Mouse (Mus musculus): ENCODE measurements around the gene Rnf31.

DNA sequence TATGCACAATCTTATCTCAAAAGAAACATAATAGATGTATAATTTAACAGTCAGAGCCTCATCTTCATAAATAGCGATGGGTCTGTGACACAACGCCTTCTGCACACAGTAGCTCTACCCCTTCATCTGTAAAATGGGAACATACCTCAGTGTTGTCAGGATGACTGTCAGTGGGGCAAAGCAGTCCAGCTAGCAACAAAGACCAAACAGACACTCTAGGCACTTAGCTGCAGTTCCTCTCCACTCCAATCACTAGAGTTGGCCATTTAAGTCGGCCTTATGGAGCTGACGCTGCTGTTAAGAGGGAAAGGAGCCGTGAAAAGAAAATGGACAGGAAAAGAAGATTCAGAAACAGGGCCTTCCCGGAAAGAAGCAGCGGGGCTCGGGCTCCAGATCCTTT, 39.7 kb upstream of the Rnf31 start:
- no peak for TF ChIP-seq SRF (IDR thresholded peaks at IDR 0.05; ENCODE audit: control insufficient read depth, insufficient read length, low read depth)
- TF ChIP-seq POLR2A (IDR thresholded peaks at IDR 0.05; ENCODE audit: insufficient read length, low read depth): no peak
- TF ChIP-seq MYOD1 (IDR thresholded peaks at IDR 0.05; ENCODE audit: control insufficient read depth in 1 of 3, insufficient read length in 2 of 3, low read depth in 2 of 3): no peak
- TF ChIP-seq POLR2AphosphoS2 (IDR thresholded peaks at IDR 0.05; ENCODE audit: insufficient read length, low read depth): peak; percentile 94
- no peak for TF ChIP-seq REST (IDR thresholded peaks at IDR 0.05; ENCODE audit: insufficient read depth, insufficient read length)
- no peak for TF ChIP-seq TCF12 (IDR thresholded peaks at IDR 0.05; ENCODE audit: insufficient read depth, poor library complexity, severe bottlenecking)
- no peak for TF ChIP-seq E2F4 (IDR thresholded peaks at IDR 0.05; ENCODE audit: insufficient read depth)
- TF ChIP-seq USF1 (IDR thresholded peaks at IDR 0.05; ENCODE audit: low read depth): no peak
- no peak for TF ChIP-seq MYOG (IDR thresholded peaks at IDR 0.05; ENCODE audit: control insufficient read depth in 1 of 3, insufficient read depth in 1 of 3, insufficient read length in 2 of 3, low read depth in 2 of 3)
- no peak for TF ChIP-seq TCF3 (IDR thresholded peaks at IDR 0.05; ENCODE audit: insufficient read length, low read depth)
- no peak for TF ChIP-seq MAX (IDR thresholded peaks at IDR 0.05; ENCODE audit: low read depth)
- TF ChIP-seq CEBPB (IDR thresholded peaks at IDR 0.05; ENCODE audit: insufficient read depth, poor library complexity, severe bottlenecking): no peak

Measured in myocyte (in vitro differentiated cells).